Mouse (Mus musculus) testis, adult 2 months (tissue): Measurements from ENCODE around the gene Dnmbp.

Experiments
- CTCF ChIP-seq: fragments of 200-500 bp; IDR thresholded peaks from 2 replicates; pipeline ENCODE4 v1.5.1; 2012; ENCODE audit warnings: low read depth, mild to moderate bottlenecking, inconsistent platforms, low read length, moderate library complexity; ENCODE audit not compliant: control insufficient read depth, insufficient read depth, insufficient replicate concordance
- POLR2A ChIP-seq: fragments of 200-500 bp; IDR thresholded peaks from 2 replicates; pipeline ENCODE4 v1.6.1; 2012; ENCODE audit warnings: low read depth, mild to moderate bottlenecking, inconsistent platforms, low read length, moderate library complexity; ENCODE audit not compliant: control insufficient read depth

- TF ChIP-seq CTCF (no peak), POLR2A (no peak)
These were observed 14.9 kb upstream of the Dnmbp start for GRCm38 (mm10) chr19:43954864-43955263.
